Mouse (Mus musculus) lung, embryonic 14.5 days (tissue): ENCODE results near the gene Tubg1. TPM values are rescaled to one million over a fixed set of nuclear protein-coding genes. Genes with fewer than 3 reads are reported as not detected.
A peak's percentile ranks its signal among the peaks of the same experiment; 100 is the strongest.

Experiments
- ATAC-seq: fragments of 200-750 bp; cut with Nextera tagmentation; 2 replicates; pipeline ENCODE4 v1.8.0; 2017; ENCODE audit warnings: mild to moderate bottlenecking, moderate TSS enrichment, moderate library complexity; ENCODE audit not compliant: insufficient read depth
- DNase-seq: peaks from one replicate; pipeline ENCODE4 v3.0.0-alpha.2; 2015
- H3K27ac ChIP-seq: fragments of 300-500 bp; sonication (generic); 2 replicates; pipeline ENCODE4 v1.5.1; 2014; ENCODE audit warnings: low read depth, mild to moderate bottlenecking, moderate library complexity
- H3K27me3 ChIP-seq: fragments of 300-500 bp; sonication (generic); 2 replicates; pipeline ENCODE4 v1.6.1; 2014; ENCODE audit warnings: low read length, control low read depth; ENCODE audit not compliant: insufficient read depth
- H3K36me3 ChIP-seq: fragments of 300-500 bp; sonication (generic); 2 replicates; pipeline ENCODE4 v1.6.1; 2014; ENCODE audit warnings: control low read depth; ENCODE audit not compliant: insufficient read depth
- H3K4me1 ChIP-seq: fragments of 300-500 bp; sonication (generic); 2 replicates; pipeline ENCODE4 v1.6.1; 2014; ENCODE audit warnings: antibody characterized with exemption, control low read depth; ENCODE audit not compliant: insufficient read depth
- H3K4me2 ChIP-seq: fragments of 300-500 bp; sonication (generic); 2 replicates; pipeline ENCODE4 v1.6.1; 2014; ENCODE audit warnings: mild to moderate bottlenecking
- H3K4me3 ChIP-seq: fragments of 300-500 bp; sonication (generic); 2 replicates; pipeline ENCODE4 v1.5.1; 2014; ENCODE audit warnings: low read depth, low read length
- H3K9ac ChIP-seq: fragments of 300-500 bp; sonication (generic); 2 replicates; pipeline ENCODE4 v1.6.1; 2014
- H3K9me3 ChIP-seq: fragments of 300-500 bp; sonication (generic); 2 replicates; pipeline ENCODE4 v1.6.1; 2016; ENCODE audit warnings: low read depth, low read length, control low read depth
- CTCF ChIP-seq: IDR thresholded peaks from 2 replicates; pipeline ENCODE4 v1.5.1; 2016; ENCODE audit warnings: antibody characterized with exemption, low read depth
- WGBS: fragments of 180-500 bp; shearing (Covaris S2); extraction: QIAGEN DNeasy Blood & Tissue Kit; methylation state at CpG from one replicate; pipeline ENCODE4 v1.1.7; 2014; 5-methylcytosine and 5-hydroxymethylcytosine counted together
- polyA plus RNA-seq: library from polyadenylated mRNA; unstranded; fragments of >200 nt; fragmentation: Nextera tagmentation; extraction: Ambion mirVana; gene quantifications from 2 replicates; pipeline ENCODE4 v1.2.1, GENCODE M21; 2014

Gene Tubg1
- polyA plus RNA-seq, 1 experiment from 2014 or later, result 96.0 TPM

- peaks cover 47% of the 10 kb centered on the region for H3K27me3 ChIP-seq
- H3K9me3 ChIP-seq, result no peaks in the 10 kb centered on the region
- peaks cover 21% of the 10 kb centered on the region for H3K4me1 ChIP-seq
- ATAC-seq (peak; percentile 68), DNase-seq (peak; percentile 93)
- under 1% methylated on average over 31 of the region's 31 CpGs for WGBS
- H3K27ac ChIP-seq, result peak overlapping the region; percentile 90
- TF ChIP-seq CTCF, result no peak
- H3K36me3 ChIP-seq, result peaks cover 15% of the 10 kb centered on the region
- H3K4me3 ChIP-seq, result peak overlapping the region; percentile 48
- peak overlapping the region; percentile 71 for H3K4me2 ChIP-seq
- peak overlapping the region; percentile 51 for H3K9ac ChIP-seq
Observed at GRCm38 (mm10) chr11:101171721-101172433, 52.1 kb downstream of the Tubg1 start.

- TF ChIP-seq CTCF, result no peak
- H3K4me1 ChIP-seq, result peaks cover 25% of the 10 kb centered on the region
- H3K4me2 ChIP-seq, result peak overlapping the region; percentile 71
- peaks cover 47% of the 10 kb centered on the region for H3K27me3 ChIP-seq
- DNase-seq (peak; percentile 26), ATAC-seq (no peak)
- no peaks in the 10 kb centered on the region for H3K9me3 ChIP-seq
- peaks cover 9% of the 10 kb centered on the region for H3K36me3 ChIP-seq
- peak overlapping the region; percentile 48 for H3K4me3 ChIP-seq
- peak overlapping the region; percentile 51 for H3K9ac ChIP-seq
- WGBS, result 14% methylated on average over 5 of the region's 5 CpGs
- peak overlapping the region; percentile 90 for H3K27ac ChIP-seq
Observed at GRCm38 (mm10) chr11:101172434-101172815, 52.7 kb downstream of the Tubg1 start.

GRCm38 (mm10) chr11:101173112-101173511 lies 53.4 kb downstream of the Tubg1 start:
- no peak for TF ChIP-seq CTCF
- WGBS, result 7% methylated on average over 11 of the region's 11 CpGs
- Histone ChIP-seq H3K9ac (no peak overlapping the region), H3K9me3 (no peaks in the 10 kb centered on the region), H3K27me3 (peaks cover 47% of the 10 kb centered on the region), H3K4me3 (peak overlapping the region; percentile 34), H3K4me1 (peaks cover 25% of the 10 kb centered on the region), H3K4me2 (peak overlapping the region; percentile 71), H3K36me3 (peaks cover 2% of the 10 kb centered on the region), H3K27ac (peak overlapping the region; percentile 73; the same call in 1 of the 2 replicates)
- DNase-seq (peak; percentile 59), ATAC-seq (no peak)

GRCm38 (mm10) chr11:101173631-101174388 lies 54.1 kb downstream of the Tubg1 start:
- H3K9ac ChIP-seq, result peak overlapping the region; percentile 42
- 1% methylated on average over 61 of the region's 61 CpGs for WGBS
- peaks cover 49% of the 10 kb centered on the region for H3K27me3 ChIP-seq
- H3K4me3 ChIP-seq, result peak overlapping the region; percentile 34
- peak; percentile 96 for TF ChIP-seq CTCF
- no peaks in the 10 kb centered on the region for H3K9me3 ChIP-seq
- H3K4me1 ChIP-seq, result peaks cover 25% of the 10 kb centered on the region
- DNase-seq, result peak; percentile 93
- peak; percentile 60 for ATAC-seq
- H3K36me3 ChIP-seq, result no peaks in the 10 kb centered on the region
- H3K4me2 ChIP-seq, result peak overlapping the region; percentile 71
- peak overlapping the region; percentile 73; the same call in 1 of the 2 replicates for H3K27ac ChIP-seq

GRCm38 (mm10) chr11:101174389-101174745 lies 54.6 kb downstream of the Tubg1 start:
- H3K4me2 ChIP-seq, result peak overlapping the region; percentile 71
- no peak for TF ChIP-seq CTCF
- H3K9ac ChIP-seq, result peak overlapping the region; percentile 39
- H3K4me3 ChIP-seq, result peak overlapping the region; percentile 34
- no peaks in the 10 kb centered on the region for H3K9me3 ChIP-seq
- no peak for DNase-seq
- H3K4me1 ChIP-seq, result peaks cover 22% of the 10 kb centered on the region
- H3K36me3 ChIP-seq, result no peaks in the 10 kb centered on the region
- no peak overlapping the region for H3K27ac ChIP-seq
- no peak for ATAC-seq
- 45% methylated on average over 9 of the region's 9 CpGs for whole genome bisulfite sequencing
- H3K27me3 ChIP-seq, result peaks cover 51% of the 10 kb centered on the region

- H3K4me1 ChIP-seq, result peaks cover 20% of the 10 kb centered on the region
- TF ChIP-seq CTCF, result peak; percentile 59
- H3K4me3 ChIP-seq, result peak within 1 kb of the TSS; percentile 34
- no peaks in the 10 kb centered on the region for H3K9me3 ChIP-seq
- peaks cover 51% of the 10 kb centered on the region for H3K27me3 ChIP-seq
- no peaks in the 10 kb centered on the region for H3K36me3 ChIP-seq
- H3K9ac ChIP-seq, result peak within 1 kb of the TSS; percentile 39
- DNase-seq (peak; percentile 73), ATAC-seq (no peak)
- 22% methylated on average over 14 of the region's 14 CpGs for WGBS
- no peak within 1 kb of the TSS for H3K27ac ChIP-seq
- H3K4me2 ChIP-seq, result peak within 1 kb of the TSS; percentile 71
Observed at GRCm38 (mm10) chr11:101174851-101175628, 55.3 kb downstream of the Tubg1 start, which contains the start of gene Ccr10. Gene Ccr10, minus strand, starts transcription at chr11:101175443.
